Mouse (Mus musculus) liver (tissue): ENCODE results near the gene Mcoln3.
A peak's percentile ranks its signal among the peaks of the same experiment; 100 is the strongest.

ENCODE experiments used
- DNase-seq: peaks from one replicate; pipeline ENCODE4 v3.0.0-alpha.2; 2020; ENCODE audit warnings: mixed read lengths

The Mcoln3 gene

GRCm38 (mm10) chr3:146117258-146117996 lies at the start of gene Mcoln3:
Gene Mcoln3 (plus strand): TSS chr3:146117450.
- no peak for DNase-seq

GRCm38 (mm10) chr3:146069276-146069675 lies 48.0 kb upstream of the Mcoln3 start:
- no peak for DNase-seq

- DNase-seq = no peak
These were observed 44.5 kb upstream of the Mcoln3 start for GRCm38 (mm10) chr3:146072780-146073179.

GRCm38 (mm10) chr3:146080241-146080640 lies 37.0 kb upstream of the Mcoln3 start:
- DNase-seq = no peak

GRCm38 (mm10) chr3:146090988-146091657 lies 26.1 kb upstream of the Mcoln3 start:
- no peak for DNase-seq

GRCm38 (mm10) chr3:146095066-146095465 lies 22.2 kb upstream of the Mcoln3 start:
- DNase-seq = no peak

- no peak for DNase-seq
These were observed 20.3 kb upstream of the Mcoln3 start for GRCm38 (mm10) chr3:146096986-146097385.

- DNase-seq = no peak
These were observed 19.4 kb upstream of the Mcoln3 start for GRCm38 (mm10) chr3:146097861-146098260.

GRCm38 (mm10) chr3:146099925-146100324 lies 17.3 kb upstream of the Mcoln3 start:
- DNase-seq = no peak

GRCm38 (mm10) chr3:146102049-146102448 lies 15.2 kb upstream of the Mcoln3 start:
- DNase-seq = no peak

GRCm38 (mm10) chr3:146107116-146107849 lies 10.0 kb upstream of the Mcoln3 start:
- no peak for DNase-seq

- peak; percentile 11 for DNase-seq
These were observed 9.2 kb upstream of the Mcoln3 start, which contains the start of gene Wdr63 for GRCm38 (mm10) chr3:146107921-146108571. Gene Wdr63 (minus strand): TSS chr3:146108130.

- DNase-seq = no peak
These were observed 8.3 kb upstream of the Mcoln3 start for GRCm38 (mm10) chr3:146108945-146109344.

- no peak for DNase-seq
These were observed 6.9 kb upstream of the Mcoln3 start for GRCm38 (mm10) chr3:146110358-146110757.

GRCm38 (mm10) chr3:146110916-146111315 lies 6.3 kb upstream of the Mcoln3 start:
- no peak for DNase-seq

- no peak for DNase-seq
These were observed 777 bp downstream of the Mcoln3 start for GRCm38 (mm10) chr3:146117997-146118457.

GRCm38 (mm10) chr3:146121310-146122124 lies 4.3 kb downstream of the Mcoln3 start:
- DNase-seq = peak; percentile 13

- no peak for DNase-seq
These were observed 4.8 kb downstream of the Mcoln3 start for GRCm38 (mm10) chr3:146122125-146122420.

GRCm38 (mm10) chr3:146122807-146123463 lies 5.7 kb downstream of the Mcoln3 start:
- no peak for DNase-seq

- DNase-seq = no peak
These were observed 6.2 kb downstream of the Mcoln3 start for GRCm38 (mm10) chr3:146123464-146123825.

- DNase-seq = peak; percentile 26
These were observed 10.0 kb downstream of the Mcoln3 start for GRCm38 (mm10) chr3:146127205-146127604.

GRCm38 (mm10) chr3:146134834-146135233 lies 17.6 kb downstream of the Mcoln3 start:
- no peak for DNase-seq
